Mouse (Mus musculus) cerebellum, adult 8-10 months (tissue): ENCODE data around the gene Mpv17l2.
A peak's percentile ranks its signal among the peaks of the same experiment; 100 is the strongest.

ENCODE experiments used
- DNase-seq: peaks from one replicate; pipeline ENCODE4 v3.0.0; 2022

Gene Mpv17l2

DNA sequence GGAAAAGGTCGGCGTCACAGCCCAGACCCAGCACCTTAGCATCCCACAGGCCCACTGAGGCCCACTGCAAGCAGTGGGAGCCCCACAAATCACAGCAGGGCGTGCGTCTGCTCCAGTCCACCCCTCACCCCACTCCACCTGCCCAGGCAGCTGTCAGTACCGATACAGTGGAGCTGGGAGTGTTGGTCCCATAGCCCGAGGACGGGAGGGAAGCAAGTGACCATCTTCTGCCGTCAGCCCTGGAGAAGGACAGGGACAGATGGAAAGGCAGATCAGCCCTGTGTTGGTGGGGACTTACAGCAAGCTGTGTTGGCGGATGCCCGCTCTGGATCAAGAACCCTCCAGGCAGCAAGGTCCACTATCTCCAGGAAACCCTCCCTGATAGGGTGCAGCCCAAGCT, 28.3 kb upstream of the Mpv17l2 start:
- DNase-seq, result no peak

GRCm38 (mm10) chr8:70787941-70788667, 27.4 kb upstream of the Mpv17l2 start:
- peak; percentile 87 for DNase-seq

DNA sequence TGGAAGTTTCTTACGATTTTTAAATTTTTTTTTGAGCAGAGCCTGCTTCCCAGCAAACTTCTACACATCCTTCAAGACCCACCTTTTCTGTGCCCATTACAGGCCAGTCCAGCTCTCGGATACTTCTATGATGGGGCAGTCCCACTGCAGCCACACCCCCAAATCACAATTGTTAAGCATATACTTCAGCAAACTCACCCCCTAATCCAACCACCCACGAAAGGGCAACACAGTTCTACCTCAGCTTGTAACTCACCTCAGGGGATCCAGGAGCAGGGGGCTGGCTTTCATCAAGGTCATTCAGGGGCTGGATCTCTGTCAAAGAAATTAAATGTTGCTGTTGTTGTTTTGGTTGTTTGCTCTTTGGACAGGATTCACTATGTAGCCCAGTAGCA, 26.3 kb upstream of the Mpv17l2 start:
- no peak for DNase-seq

DNA sequence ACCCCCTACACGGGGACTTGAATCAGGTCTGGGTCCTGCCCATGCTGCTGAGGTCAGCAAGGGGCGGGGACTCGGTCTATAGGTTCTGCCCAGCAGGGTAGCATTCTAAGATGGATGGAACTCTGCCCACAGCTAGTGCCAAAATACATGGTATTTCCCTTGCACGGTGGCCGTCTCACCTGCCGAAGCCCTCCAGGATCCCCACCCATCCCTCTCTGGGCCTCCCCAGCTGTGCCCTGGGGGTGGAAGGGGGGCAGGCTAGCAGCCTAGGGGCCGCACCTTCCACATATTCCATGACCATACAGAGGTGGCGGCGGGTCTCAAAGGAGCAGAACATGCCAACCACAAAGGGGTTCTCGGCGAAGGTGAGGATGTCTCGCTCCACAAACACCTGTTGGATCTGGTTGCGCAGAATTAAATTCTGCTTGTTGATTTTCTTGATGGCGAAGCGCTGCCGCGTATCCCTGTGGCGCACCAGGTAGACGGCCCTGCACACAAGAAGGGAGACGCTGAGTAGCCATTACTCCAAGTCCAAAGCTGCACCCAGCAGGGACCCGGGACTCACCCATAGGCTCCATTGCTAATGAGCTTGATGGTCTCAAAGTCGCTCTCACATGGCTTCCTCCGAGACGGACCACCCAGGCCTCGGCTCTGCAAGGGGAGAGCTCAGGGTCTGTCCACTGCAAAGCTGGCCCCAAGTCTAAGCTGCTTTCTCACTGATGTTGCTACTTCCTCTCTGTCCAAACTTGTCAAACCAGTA, 25.7 kb upstream of the Mpv17l2 start:
- DNase-seq, result no peak

DNA sequence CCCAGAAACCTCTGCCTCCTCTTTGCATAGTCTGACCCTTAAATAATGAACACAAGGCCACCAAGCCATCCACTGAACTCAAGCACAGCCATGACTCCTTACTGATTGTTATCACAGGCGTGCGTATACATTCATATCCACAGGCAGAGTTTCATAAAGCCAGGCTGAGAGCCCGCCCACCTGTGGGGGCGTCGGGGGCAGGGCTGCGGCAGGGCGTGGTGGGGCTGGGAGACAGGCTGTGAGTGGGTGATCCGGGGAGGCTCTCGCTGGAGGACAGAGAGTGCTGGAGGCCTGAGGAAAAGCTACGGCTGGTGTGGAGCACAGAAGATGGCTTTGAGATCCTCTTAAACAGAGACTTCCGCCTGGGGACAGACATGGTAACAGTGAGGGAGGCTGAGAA, 19.3 kb upstream of the Mpv17l2 start:
- DNase-seq, result no peak

- peak; percentile 98 for DNase-seq
Observed at GRCm38 (mm10) chr8:70776496-70777444, 16.0 kb upstream of the Mpv17l2 start, which contains the start of gene Pik3r2. TSS of gene Pik3r2 (minus strand) at chr8:70776713.

- no peak for DNase-seq
Observed at GRCm38 (mm10) chr8:70775851-70776495, 15.2 kb upstream of the Mpv17l2 start.

DNA sequence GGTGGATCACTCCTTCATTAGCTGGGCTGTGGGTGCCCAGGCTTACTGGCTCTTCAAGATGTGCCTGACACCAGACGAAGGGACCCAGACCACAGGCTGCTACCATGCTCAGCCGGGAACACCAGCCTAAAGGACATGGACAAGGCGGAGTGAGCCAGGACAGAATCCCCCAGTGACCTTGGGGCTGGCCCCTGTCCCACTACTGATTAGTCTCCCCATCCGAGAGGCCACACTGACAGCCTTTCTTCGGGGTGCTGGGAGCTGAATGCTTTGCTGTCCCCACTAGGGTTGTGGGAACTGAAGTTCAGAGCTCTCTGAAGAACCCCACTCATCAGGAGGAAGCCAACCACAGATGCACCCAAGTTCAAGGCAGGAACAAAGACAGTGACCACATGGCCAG, 14.5 kb upstream of the Mpv17l2 start:
- DNase-seq, result no peak

- no peak for DNase-seq
Observed at GRCm38 (mm10) chr8:70774740-70775139, 14.0 kb upstream of the Mpv17l2 start.

- peak; percentile 76 for DNase-seq
Observed at GRCm38 (mm10) chr8:70773833-70774232, 13.1 kb upstream of the Mpv17l2 start.

- peak; percentile 72 for DNase-seq
Observed at GRCm38 (mm10) chr8:70773410-70773809, 12.7 kb upstream of the Mpv17l2 start.

- DNase-seq, result no peak
Observed at GRCm38 (mm10) chr8:70772890-70773289, 12.1 kb upstream of the Mpv17l2 start.

DNA sequence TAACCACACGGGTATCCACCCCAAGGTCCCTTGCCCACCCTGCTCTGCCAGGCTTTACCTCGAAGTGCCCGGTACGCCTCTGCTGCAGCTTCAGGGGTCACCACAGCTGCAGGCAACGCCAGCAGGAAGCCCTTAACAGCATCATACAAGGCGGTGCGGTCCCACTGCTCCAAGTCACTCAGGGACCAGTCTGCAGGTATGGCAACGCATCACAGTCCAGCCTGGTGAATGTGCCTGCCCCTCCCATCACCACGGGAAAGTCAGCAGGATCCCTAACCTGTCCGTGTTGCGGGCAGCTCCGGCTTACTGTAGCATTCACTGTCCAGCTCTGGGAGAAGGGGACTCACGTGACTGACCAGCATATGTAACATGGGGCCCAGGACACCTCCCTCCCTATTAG, 11.3 kb upstream of the Mpv17l2 start:
- DNase-seq, result no peak

DNA sequence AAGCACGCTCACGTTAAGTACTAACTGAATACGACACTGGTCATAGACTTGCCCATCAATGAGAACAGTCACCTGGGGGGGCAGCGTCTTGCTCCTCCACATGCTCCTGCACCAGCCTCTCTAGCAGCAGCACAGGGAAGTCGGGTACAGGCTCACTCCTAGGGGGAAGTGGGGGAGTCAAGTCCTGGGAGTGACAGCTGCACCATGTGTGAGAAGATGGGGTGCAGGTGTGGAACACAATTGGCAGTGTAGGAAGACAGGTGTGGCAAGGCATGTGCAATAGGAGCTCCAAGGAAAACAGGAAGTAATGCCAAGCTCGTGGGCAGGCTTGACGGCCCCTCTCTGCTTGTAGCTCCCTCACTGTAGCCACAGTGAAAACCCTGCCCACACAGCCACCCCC, 10.5 kb upstream of the Mpv17l2 start:
- DNase-seq, result no peak

DNA sequence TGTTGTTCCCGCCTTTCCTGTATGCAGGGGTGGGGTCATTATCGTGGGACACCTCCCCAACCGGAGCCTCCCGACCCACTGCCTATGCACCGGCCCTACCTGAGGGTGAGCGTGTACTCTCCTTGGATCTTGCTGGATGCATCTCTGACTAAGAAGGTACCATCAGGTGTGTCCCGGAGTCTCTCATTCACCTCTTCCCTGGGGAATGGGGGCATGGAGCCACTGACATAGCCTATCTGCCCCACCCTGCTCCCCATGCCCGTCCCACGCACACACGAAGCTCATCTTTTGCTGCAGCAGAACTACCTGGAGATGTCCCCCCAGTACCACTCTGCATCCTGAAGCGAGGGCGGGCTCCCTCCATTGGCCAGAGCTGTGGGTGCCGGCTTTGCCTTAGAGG, 10.0 kb upstream of the Mpv17l2 start:
- no peak for DNase-seq

DNA sequence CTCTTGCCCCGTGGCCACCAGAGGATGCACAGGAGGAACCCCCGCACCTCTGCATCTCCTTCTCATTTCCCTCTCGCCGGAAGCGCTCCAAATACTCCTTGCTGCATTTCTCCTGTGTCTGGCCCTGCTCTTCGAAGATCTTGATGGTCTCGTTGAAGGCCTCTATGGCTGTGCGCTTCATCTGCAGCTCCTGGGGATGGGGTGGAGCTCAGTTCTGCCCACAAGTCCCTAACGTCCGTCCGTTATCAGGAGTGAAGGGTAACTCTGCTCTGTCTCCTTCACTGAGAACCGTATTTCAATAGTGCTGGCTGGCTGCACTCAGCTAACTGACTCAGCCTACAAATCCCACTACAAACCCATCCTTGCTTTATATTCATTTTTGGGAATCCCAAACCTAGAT, 9.1 kb upstream of the Mpv17l2 start:
- DNase-seq, result no peak

- DNase-seq, result peak; percentile 94
Observed at GRCm38 (mm10) chr8:70769359-70769758, 8.6 kb upstream of the Mpv17l2 start.

DNA sequence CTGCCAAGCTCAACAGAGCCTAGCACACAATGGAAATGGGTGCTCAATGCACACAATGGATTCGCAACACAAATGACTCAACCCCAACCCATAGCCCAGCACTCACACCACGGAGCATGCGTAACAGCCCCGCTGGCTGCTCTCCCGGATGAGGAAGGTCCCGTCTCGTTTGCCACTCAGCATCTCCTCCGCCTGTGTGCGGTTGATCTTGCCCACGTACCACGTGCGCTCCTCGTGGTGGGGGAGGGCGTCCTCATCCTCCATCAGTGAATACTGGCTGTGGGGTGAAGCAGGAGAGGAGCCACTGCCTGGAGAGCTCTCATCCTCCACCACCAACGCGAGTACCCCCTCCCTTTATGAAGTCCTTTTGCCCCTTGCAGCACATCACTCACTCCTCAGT, 8.2 kb upstream of the Mpv17l2 start:
- DNase-seq, result no peak

DNA sequence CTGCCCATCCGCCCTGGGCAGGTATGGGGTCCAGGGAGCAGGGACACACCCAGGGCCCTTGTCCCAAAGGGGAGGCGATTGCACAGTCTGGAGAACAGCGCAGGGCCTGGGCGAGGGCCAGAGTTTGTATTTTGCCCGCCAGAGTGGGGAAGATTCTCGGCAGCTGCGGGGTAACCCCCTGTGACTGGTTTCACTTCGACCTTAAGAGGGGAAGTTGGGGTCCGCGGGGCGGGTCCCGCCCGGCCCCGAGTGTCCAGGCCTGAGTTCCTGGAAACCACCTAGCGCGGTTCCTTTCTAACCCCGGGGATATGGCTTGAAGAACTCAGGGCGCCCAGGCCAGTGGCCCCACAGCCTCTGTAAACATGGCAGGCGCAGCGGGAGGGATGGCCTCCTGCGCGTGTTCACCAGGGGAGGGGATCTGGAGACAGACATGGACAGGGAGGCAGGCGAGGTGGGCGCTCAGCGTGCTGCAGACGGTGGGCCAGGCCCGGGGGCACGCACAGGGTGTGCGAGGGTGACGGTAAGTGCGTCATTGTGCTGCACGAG, 7.6 kb upstream of the Mpv17l2 start:
- no peak for DNase-seq

DNA sequence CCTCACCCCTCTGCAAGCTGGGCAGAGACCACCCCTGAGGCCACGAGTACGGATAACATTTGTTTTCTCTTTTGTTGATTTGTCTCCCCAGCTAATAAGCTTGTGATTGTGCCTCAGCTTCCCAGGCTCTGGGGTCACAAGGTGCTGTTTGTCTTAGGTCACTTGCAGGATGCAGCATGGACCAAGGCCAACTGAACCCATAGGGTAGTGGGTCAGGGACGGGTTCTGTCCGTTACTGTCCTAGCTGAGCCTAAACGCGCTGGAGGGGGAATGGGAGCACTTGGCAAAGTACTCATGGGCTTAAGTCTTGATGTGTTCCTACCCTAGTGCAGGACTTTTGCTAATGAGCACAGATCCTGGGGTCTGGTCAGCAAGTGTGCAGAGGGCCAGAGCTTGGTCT, 6.8 kb upstream of the Mpv17l2 start:
- DNase-seq, result no peak

- peak; percentile 57 for DNase-seq
Observed at GRCm38 (mm10) chr8:70766571-70767440, 6.1 kb upstream of the Mpv17l2 start.
